Mouse (Mus musculus) lung, postnatal 0 days (tissue): ENCODE results near the gene Dagla.

ENCODE experiments used
- CTCF ChIP-seq: IDR thresholded peaks from 2 replicates; pipeline ENCODE4 v1.5.1; 2016; ENCODE audit warnings: antibody characterized with exemption, mild to moderate bottlenecking
- EP300 ChIP-seq: IDR thresholded peaks from 2 replicates; pipeline ENCODE4 v1.6.1; 2016; ENCODE audit warnings: antibody characterized with exemption, mild to moderate bottlenecking, control low read depth

- TF ChIP-seq CTCF = no peak
- TF ChIP-seq EP300 = no peak
These were observed 282 bp downstream of the Dagla start for GRCm38 (mm10) chr19:10304395-10304794.
